Mouse (Mus musculus) heart, embryonic 13.5 days (tissue): Measurements from ENCODE around the gene Coil. TPM values are rescaled to one million over a fixed set of nuclear protein-coding genes. Genes with fewer than 3 reads are reported as not detected.
A peak's percentile ranks its signal among the peaks of the same experiment; 100 is the strongest.

Experiments used
- ATAC-seq: fragments of 200-750 bp; cut with Nextera tagmentation; 2 replicates; pipeline ENCODE4 v1.8.0; 2017; ENCODE audit warnings: moderate TSS enrichment; ENCODE audit not compliant: insufficient number of reproducible peaks, low FRiP score, low TSS enrichment; ENCODE audit errors: extremely low read depth
- H3K27ac ChIP-seq: fragments of 300-500 bp; sonication (generic); replicated peaks from 2 replicates; pipeline ENCODE4 v1.5.1; 2015; ENCODE audit warnings: moderate library complexity, mild to moderate bottlenecking, inconsistent platforms
- H3K27me3 ChIP-seq: fragments of 300-500 bp; sonication (generic); replicated peaks from 2 replicates; pipeline ENCODE4 v1.6.1; 2015; ENCODE audit warnings: mild to moderate bottlenecking, inconsistent platforms
- H3K36me3 ChIP-seq: fragments of 300-500 bp; sonication (generic); 2 replicates; pipeline ENCODE4 v1.6.1; 2015; ENCODE audit warnings: mild to moderate bottlenecking, inconsistent platforms
- H3K4me1 ChIP-seq: fragments of 300-500 bp; sonication (generic); 2 replicates; pipeline ENCODE4 v1.6.1; 2015; ENCODE audit warnings: inconsistent platforms
- H3K4me2 ChIP-seq: fragments of 300-500 bp; sonication (generic); 2 replicates; pipeline ENCODE4 v1.6.1; 2015; ENCODE audit warnings: inconsistent platforms, mild to moderate bottlenecking, moderate library complexity
- H3K4me3 ChIP-seq: fragments of 300-500 bp; sonication (generic); 2 replicates; pipeline ENCODE4 v1.5.1; 2015; ENCODE audit warnings: moderate library complexity, mild to moderate bottlenecking, inconsistent platforms
- H3K9ac ChIP-seq: fragments of 300-500 bp; sonication (generic); 2 replicates; pipeline ENCODE4 v1.6.1; 2015; ENCODE audit warnings: inconsistent platforms, mild to moderate bottlenecking, moderate library complexity
- H3K9me3 ChIP-seq: fragments of 300-500 bp; sonication (generic); 2 replicates; pipeline ENCODE4 v1.6.1; 2016; ENCODE audit warnings: inconsistent platforms
- WGBS: fragments of 180-500 bp; shearing (Covaris S2); methylation state at CpG from one replicate; pipeline ENCODE4 v1.1.7; 2015; ENCODE audit warnings: mixed read lengths; 5-methylcytosine and 5-hydroxymethylcytosine counted together
- polyA plus RNA-seq: library from polyadenylated mRNA; unstranded; fragments of >200 nt; fragmentation: Nextera tagmentation; extraction: Ambion mirVana; gene quantifications from 2 replicates; pipeline ENCODE4 v1.2.1, GENCODE M21; 2015

The Coil gene
- polyA plus RNA-seq, 1 experiment from 2014 or later, result 10.1 TPM

DNA sequence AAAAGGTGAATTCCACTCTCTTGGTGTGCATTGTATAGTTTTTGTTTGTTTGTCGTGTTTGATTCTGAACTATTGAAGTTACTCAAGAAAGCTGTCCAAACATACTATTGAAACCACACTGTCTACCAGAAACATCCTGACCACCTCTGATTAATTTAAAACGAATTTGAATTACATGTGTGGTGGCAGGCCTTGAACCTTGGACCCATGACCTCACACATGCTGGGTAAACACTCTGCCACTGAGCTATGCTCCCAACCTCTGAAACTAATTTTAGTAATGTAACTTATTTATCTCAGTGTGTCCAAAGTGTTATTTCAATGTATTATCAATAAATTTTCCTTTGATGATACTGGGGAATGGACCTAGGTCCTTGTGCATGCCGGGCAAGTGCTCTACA is 37.5 kb downstream of the Coil start:
- H3K36me3 ChIP-seq, result peaks cover 72% of the 10 kb centered on the region
- no peak overlapping the region for H3K27ac ChIP-seq
- no peak overlapping the region for H3K9ac ChIP-seq
- no peak overlapping the region for H3K4me2 ChIP-seq
- ATAC-seq, result no peak
- peaks cover 16% of the 10 kb centered on the region for H3K4me1 ChIP-seq
- H3K27me3 ChIP-seq, result no peaks in the 10 kb centered on the region
- H3K9me3 ChIP-seq, result no peaks in the 10 kb centered on the region
- 92% methylated on average over 3 of the region's 3 CpGs for WGBS
- H3K4me3 ChIP-seq, result no peak overlapping the region

GRCm38 (mm10) chr11:89009066-89009465 is 39.0 kb downstream of the Coil start:
- Histone ChIP-seq H3K27me3 (no peaks in the 10 kb centered on the region), H3K9me3 (no peaks in the 10 kb centered on the region), H3K4me2 (no peak overlapping the region), H3K27ac (no peak overlapping the region), H3K4me1 (peaks cover under 1% of the 10 kb centered on the region), H3K9ac (no peak overlapping the region), H3K36me3 (peaks cover 87% of the 10 kb centered on the region), H3K4me3 (no peak overlapping the region)
- ATAC-seq, result no peak
- WGBS, result 79% methylated on average over 9 of the region's 9 CpGs

DNA sequence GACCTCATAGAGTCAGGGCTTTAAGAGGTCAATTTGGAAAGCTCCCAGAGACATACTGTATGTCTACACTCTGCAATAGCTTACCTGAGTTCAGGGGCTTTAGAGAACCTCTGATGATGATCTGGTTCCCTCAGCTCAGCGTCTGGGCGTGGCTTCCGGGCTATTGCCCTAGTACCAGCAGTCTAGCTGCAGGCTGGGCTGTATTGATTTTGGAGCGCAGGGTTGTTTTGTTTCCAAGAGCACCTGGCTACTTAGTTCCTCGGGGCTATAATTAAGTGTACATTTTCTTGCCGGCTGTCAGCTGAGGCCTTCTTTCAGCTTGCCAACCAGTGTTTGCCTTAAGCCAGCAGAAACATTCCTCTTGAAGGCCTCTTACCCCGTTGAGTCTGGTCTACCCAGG is 39.4 kb downstream of the Coil start:
- no peak overlapping the region for H3K4me2 ChIP-seq
- H3K9me3 ChIP-seq, result no peaks in the 10 kb centered on the region
- H3K27ac ChIP-seq, result no peak overlapping the region
- H3K27me3 ChIP-seq, result no peaks in the 10 kb centered on the region
- ATAC-seq, result no peak
- WGBS, result 85% methylated on average over 7 of the region's 7 CpGs
- no peaks in the 10 kb centered on the region for H3K4me1 ChIP-seq
- H3K36me3 ChIP-seq, result peaks cover 91% of the 10 kb centered on the region
- H3K4me3 ChIP-seq, result no peak overlapping the region
- no peak overlapping the region for H3K9ac ChIP-seq

DNA sequence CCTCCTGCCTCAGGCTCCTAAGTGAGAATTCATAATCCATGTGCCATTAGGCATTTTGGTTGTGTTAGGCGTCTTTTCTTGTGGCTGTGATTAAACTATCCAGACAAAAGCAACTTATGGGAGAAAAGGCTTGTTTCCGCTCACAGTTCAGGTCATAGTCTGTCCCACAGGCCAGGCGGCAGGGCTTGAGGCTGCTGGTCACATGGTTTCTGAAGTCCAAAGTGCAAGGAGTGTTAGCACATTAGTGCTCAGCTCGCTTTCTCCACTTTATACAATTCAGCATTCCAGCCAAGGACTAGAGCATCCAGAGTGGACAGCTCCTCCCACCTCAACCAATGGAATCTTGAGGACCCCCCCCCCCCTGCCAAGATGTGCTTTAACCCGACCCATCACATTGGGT is 42.2 kb downstream of the Coil start:
- Histone ChIP-seq H3K4me1 (no peaks in the 10 kb centered on the region), H3K4me2 (no peak overlapping the region), H3K27ac (no peak overlapping the region), H3K9me3 (no peaks in the 10 kb centered on the region), H3K27me3 (no peaks in the 10 kb centered on the region), H3K4me3 (no peak overlapping the region), H3K36me3 (peaks cover 95% of the 10 kb centered on the region), H3K9ac (no peak overlapping the region)
- no peak for ATAC-seq
- 88% methylated on average over 5 of the region's 5 CpGs for WGBS

DNA sequence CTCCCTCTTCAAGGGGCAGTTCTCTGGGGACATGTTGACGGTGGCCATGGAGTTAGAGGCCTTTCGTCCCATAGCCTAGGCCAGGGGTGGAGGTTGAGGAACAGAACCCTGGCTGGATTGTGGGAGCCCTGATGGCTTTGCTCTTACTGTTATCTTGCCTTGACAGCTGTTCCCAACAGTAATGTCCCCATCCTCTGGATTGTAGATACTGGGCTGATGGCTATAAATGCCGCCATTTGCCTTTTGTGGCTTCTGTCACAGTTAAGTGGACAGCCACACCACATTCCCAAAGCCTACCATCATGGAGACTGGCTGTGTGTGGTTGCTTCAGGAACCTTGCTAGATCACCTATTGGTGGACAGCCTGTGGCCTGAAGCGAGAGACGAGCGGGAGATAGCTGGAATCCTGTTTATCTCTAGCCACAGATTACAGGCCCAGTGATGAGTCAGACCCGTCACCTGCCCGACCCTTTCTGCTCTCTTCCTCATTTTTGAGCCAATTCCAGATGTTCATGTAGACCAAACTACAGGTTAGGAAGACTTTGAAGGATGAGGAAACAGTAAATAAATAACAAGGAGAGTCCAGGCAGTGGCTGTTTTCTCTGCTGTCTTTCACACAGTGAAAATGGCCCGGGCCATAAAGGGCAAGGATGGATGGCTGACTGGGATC is 47.6 kb downstream of the Coil start:
- Histone ChIP-seq H3K27ac (no peak overlapping the region), H3K9ac (no peak overlapping the region), H3K9me3 (no peaks in the 10 kb centered on the region), H3K4me3 (no peak overlapping the region), H3K4me1 (peaks cover 30% of the 10 kb centered on the region), H3K36me3 (peaks cover 71% of the 10 kb centered on the region), H3K27me3 (no peaks in the 10 kb centered on the region), H3K4me2 (no peak overlapping the region)
- 69% methylated on average over 9 of the region's 9 CpGs for WGBS
- no peak for ATAC-seq

DNA sequence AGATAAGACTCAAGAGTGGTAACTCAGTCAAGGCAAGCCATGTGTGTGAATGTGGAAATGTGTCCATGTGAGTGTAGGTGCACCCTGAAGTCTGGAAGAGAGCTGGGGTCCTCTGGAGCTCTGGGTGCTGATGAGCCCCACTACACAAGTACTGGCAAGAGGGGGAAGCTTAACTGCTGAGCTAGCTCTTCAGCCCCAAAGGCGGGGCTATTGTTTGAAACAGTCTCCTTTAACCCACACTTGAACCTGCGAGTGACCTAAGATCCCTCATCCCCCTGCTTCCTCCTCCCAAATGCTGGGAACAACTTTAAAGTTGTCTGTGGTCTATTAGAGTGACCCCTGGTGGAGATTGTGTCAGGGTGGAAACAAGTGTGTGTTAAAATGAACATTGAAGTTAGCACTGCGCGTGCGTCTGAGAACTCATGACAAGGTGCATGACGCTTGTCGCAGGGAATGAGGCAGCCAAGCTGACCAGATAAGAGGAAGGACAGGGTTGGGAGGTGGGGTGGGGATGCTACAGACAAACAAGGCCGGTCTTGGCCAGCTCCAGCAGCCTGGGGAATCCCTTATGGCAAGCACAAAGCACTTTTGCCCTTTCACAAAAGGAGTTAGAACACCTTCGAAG is 50.7 kb downstream of the Coil start:
- Histone ChIP-seq H3K4me2 (no peak overlapping the region), H3K36me3 (peaks cover 39% of the 10 kb centered on the region), H3K4me3 (no peak overlapping the region), H3K27ac (no peak overlapping the region), H3K27me3 (no peaks in the 10 kb centered on the region), H3K9ac (no peak overlapping the region), H3K4me1 (peaks cover 54% of the 10 kb centered on the region), H3K9me3 (no peaks in the 10 kb centered on the region)
- ATAC-seq, result no peak
- WGBS, result 56% methylated on average over 9 of the region's 9 CpGs

- Histone ChIP-seq H3K9me3 (no peaks in the 10 kb centered on the region), H3K4me1 (peaks cover 54% of the 10 kb centered on the region), H3K27me3 (no peaks in the 10 kb centered on the region), H3K9ac (no peak overlapping the region), H3K4me2 (no peak overlapping the region), H3K36me3 (peaks cover 30% of the 10 kb centered on the region), H3K4me3 (no peak overlapping the region), H3K27ac (no peak overlapping the region; the same call in 1 of the 2 replicates)
- no peak for ATAC-seq
- 52% methylated on average over 7 of the region's 7 CpGs for WGBS
Measured at GRCm38 (mm10) chr11:89021687-89022086, 51.6 kb downstream of the Coil start.

- Histone ChIP-seq H3K4me2 (no peak overlapping the region), H3K27me3 (no peaks in the 10 kb centered on the region), H3K4me1 (peaks cover 54% of the 10 kb centered on the region), H3K36me3 (peaks cover 25% of the 10 kb centered on the region), H3K9me3 (no peaks in the 10 kb centered on the region), H3K27ac (no peak overlapping the region; the same call in 1 of the 2 replicates), H3K4me3 (no peak overlapping the region), H3K9ac (no peak overlapping the region)
- no peak for ATAC-seq
- 38% methylated on average over 8 of the region's 8 CpGs for WGBS
Measured at GRCm38 (mm10) chr11:89022120-89022731, 52.2 kb downstream of the Coil start.

- Histone ChIP-seq H3K4me1 (peaks cover 54% of the 10 kb centered on the region), H3K36me3 (peaks cover 12% of the 10 kb centered on the region), H3K27ac (peak overlapping the region; percentile 43), H3K4me3 (no peak overlapping the region), H3K9me3 (no peaks in the 10 kb centered on the region), H3K27me3 (no peaks in the 10 kb centered on the region), H3K4me2 (no peak overlapping the region), H3K9ac (no peak overlapping the region)
- no peak for ATAC-seq
- 62% methylated on average over 10 of the region's 10 CpGs for WGBS
Measured at GRCm38 (mm10) chr11:89023477-89023876, 53.4 kb downstream of the Coil start.

- Histone ChIP-seq H3K27me3 (no peaks in the 10 kb centered on the region), H3K4me2 (peak overlapping the region; percentile 10; the same call in 1 of the 2 replicates)
Measured at GRCm38 (mm10) chr11:89024181-89024881, 54.3 kb downstream of the Coil start.

DNA sequence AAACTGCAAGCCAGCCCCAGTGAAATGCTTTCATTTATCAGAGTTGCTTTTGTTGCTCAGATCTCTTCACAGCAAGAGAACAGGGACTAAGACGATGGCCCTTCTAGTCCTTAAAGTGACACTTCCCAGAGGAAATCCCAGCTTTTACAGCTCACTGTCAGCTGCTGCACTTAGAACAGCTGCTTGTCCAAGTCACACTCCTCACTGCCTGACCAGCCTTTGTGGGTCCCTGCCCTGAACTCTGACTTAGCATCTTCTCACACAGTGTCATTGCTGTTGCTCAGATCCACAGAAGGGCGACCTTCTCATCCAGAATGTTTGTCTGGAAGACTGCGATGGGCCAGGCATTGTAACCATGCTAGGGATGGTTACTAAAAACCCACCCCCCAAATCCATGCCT is 55.6 kb downstream of the Coil start:
- WGBS, result 70% methylated on average over 3 of the region's 3 CpGs
- Histone ChIP-seq H3K27me3 (no peaks in the 10 kb centered on the region), H3K4me1 (peaks cover 61% of the 10 kb centered on the region), H3K36me3 (no peaks in the 10 kb centered on the region), H3K9me3 (no peaks in the 10 kb centered on the region), H3K4me3 (no peak overlapping the region), H3K9ac (no peak overlapping the region), H3K4me2 (no peak overlapping the region), H3K27ac (no peak overlapping the region)
- no peak for ATAC-seq

More at GRCm38 (mm10) chr11:89024181-89024881, 54.3 kb downstream of the Coil start:
- peaks cover 8% of the 10 kb centered on the region for H3K36me3 ChIP-seq
- ATAC-seq, result no peak
- H3K27ac ChIP-seq, result peak overlapping the region; percentile 43
- peaks cover 63% of the 10 kb centered on the region for H3K4me1 ChIP-seq
- H3K4me3 ChIP-seq, result no peak overlapping the region
- H3K9me3 ChIP-seq, result no peaks in the 10 kb centered on the region
- WGBS, result 42% methylated on average over 11 of the region's 11 CpGs
- no peak overlapping the region for H3K9ac ChIP-seq
